ENCODE assay signal across 9 mouse cellular contexts in the genomic region with DNA sequence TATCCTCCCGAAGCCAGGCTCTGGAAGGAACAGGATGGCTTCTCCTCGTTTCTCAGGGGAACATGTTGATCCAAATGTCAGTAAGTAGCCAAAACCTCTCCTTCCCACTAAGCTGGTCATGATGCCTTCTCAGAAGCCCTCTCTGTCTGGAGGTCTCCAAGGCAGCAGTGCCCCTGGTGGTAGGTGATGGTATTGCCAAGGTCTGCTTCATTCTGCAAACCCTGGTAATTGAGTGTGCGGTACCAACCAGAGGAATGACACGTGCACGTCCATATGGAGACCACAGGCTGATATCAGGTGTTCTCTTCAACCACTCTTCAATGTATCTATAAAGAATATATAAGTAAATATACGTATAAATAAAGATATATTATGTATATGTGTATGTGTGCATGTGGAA. TPM values are rescaled to one million over a fixed set of nuclear protein-coding genes. Genes with fewer than 3 reads are reported as not detected.
DNase-seq lines count a peak whose midpoint lies in the region; ATAC-seq lines count a peak whose summit lies in the region.
"Had no signal": no experiment of that assay in that cellular context is flagged by ENCODE, and none has a peak within 500 bp of the region (broad histone marks: within the 10 kb centered on the region; RNA-seq: fewer than 3 reads in every experiment).

No protein-coding gene starts in this region.

- H3K4me1 ChIP-seq in hindbrain, embryonic 11.5 days (replicated peaks; ENCODE audit: control insufficient read depth, insufficient read depth, low read length) = no peaks in the 10 kb centered on the region
- peaks cover 3% of the 10 kb centered on the region; the same call in 1 of the 2 replicates for H3K4me1 ChIP-seq in hindbrain, embryonic 12.5 days
- H3K4me1 ChIP-seq: embryonic facial prominence, embryonic 15.5 days had no signal

- no peaks in the 10 kb centered on the region for H3K27me3 ChIP-seq in hindbrain, embryonic 11.5 days (ENCODE audit: control insufficient read depth, insufficient read depth, low read length)
- H3K27me3 ChIP-seq in hindbrain, embryonic 12.5 days = peaks cover 2% of the 10 kb centered on the region
- H3K27me3 ChIP-seq: embryonic facial prominence, embryonic 15.5 days had no signal

- peak; percentile 82 for DNase-seq in hindbrain, embryonic 11.5 days (ENCODE audit: low spot score)
- DNase-seq in ES-CJ7 (ENCODE audit: low read depth, low spot score) = peak; percentile 79
- DNase-seq in cerebellum, adult 11 months = peak; percentile 39
- DNase-seq in frontal cortex, postnatal 36 days (ENCODE audit: low spot score in 2 of 2) = peak; percentile 41 to 49
- peak; percentile 63 to 69 for DNase-seq in layer of hippocampus, postnatal 10 days (ENCODE audit: low spot score in 2 of 2)
- DNase-seq in mesoderm, embryonic 11.5 days (ENCODE audit: low read depth, low spot score) = peak; percentile 72
- DNase-seq in telencephalon, adult 2 months (ENCODE audit: low read depth, low spot score) = peak; percentile 12

- ATAC-seq in hindbrain, embryonic 11.5 days (ENCODE audit: low FRiP score) = no peak
- no peak for ATAC-seq in hindbrain, embryonic 12.5 days (ENCODE audit: low FRiP score)

- no peaks in the 10 kb centered on the region for H3K36me3 ChIP-seq in hindbrain, embryonic 11.5 days (ENCODE audit: control insufficient read depth, insufficient read depth, low read length)
- no peaks in the 10 kb centered on the region for H3K36me3 ChIP-seq in hindbrain, embryonic 12.5 days
- H3K36me3 ChIP-seq: embryonic facial prominence, embryonic 15.5 days had no signal

- no peak overlapping the region for H3K4me2 ChIP-seq in hindbrain, embryonic 11.5 days (replicated peaks; ENCODE audit: low read depth, low read length)
- no peak overlapping the region for H3K4me2 ChIP-seq in hindbrain, embryonic 12.5 days (replicated peaks)
- H3K4me2 ChIP-seq: embryonic facial prominence, embryonic 15.5 days had no signal

- H3K27ac ChIP-seq in hindbrain, embryonic 11.5 days (ENCODE audit: low read depth, low read length) = no peak overlapping the region
- H3K27ac ChIP-seq in hindbrain, embryonic 12.5 days = no peak overlapping the region
- H3K27ac ChIP-seq: embryonic facial prominence, embryonic 15.5 days had no signal

- WGBS in hindbrain, embryonic 11.5 days = 42% methylated on average over 6 of the region's 6 CpGs
- WGBS in hindbrain, embryonic 12.5 days = 35% methylated on average over 6 of the region's 6 CpGs

- no peak overlapping the region for H3K9ac ChIP-seq in hindbrain, embryonic 11.5 days (ENCODE audit: low read depth, low read length)
- H3K9ac ChIP-seq in hindbrain, embryonic 12.5 days = no peak overlapping the region
- H3K9ac ChIP-seq: embryonic facial prominence, embryonic 15.5 days had no signal

- no peaks in the 10 kb centered on the region for H3K9me3 ChIP-seq in hindbrain, embryonic 11.5 days (ENCODE audit: control insufficient read depth, low read length)
- H3K9me3 ChIP-seq in hindbrain, embryonic 12.5 days (replicated peaks) = no peaks in the 10 kb centered on the region
- H3K9me3 ChIP-seq: embryonic facial prominence, embryonic 15.5 days had no signal

- no peak overlapping the region for H3K4me3 ChIP-seq in hindbrain, embryonic 11.5 days (ENCODE audit: low read depth, low read length)
- no peak overlapping the region for H3K4me3 ChIP-seq in hindbrain, embryonic 12.5 days
- H3K4me3 ChIP-seq: embryonic facial prominence, embryonic 15.5 days had no signal

RNA-seq across cellular contexts. Expression of a gene that starts 11.5 kb away (rescaled TPM):
- 21.1 and 24.2 TPM in 2 replicates for polyA plus RNA-seq in hindbrain, embryonic 11.5 days (2014; fragmentation: Nextera tagmentation; extraction: Ambion mirVana)
- 20.3 and 22.6 TPM in 2 replicates for polyA plus RNA-seq in hindbrain, embryonic 12.5 days (2016; fragmentation: Nextera tagmentation; extraction: Ambion mirVana)
- total RNA-seq in layer of hippocampus, postnatal 10 days (2021) = 10 to 100 TPM; 35.8 to 38.8 TPM

RNA-seq across cellular contexts. Expression of a gene that starts 34.2 kb away (rescaled TPM):
- polyA plus RNA-seq in hindbrain, embryonic 11.5 days (2014; fragmentation: Nextera tagmentation; extraction: Ambion mirVana) = 0.12 TPM in 1 of 2 replicates, not detected in the other
- not detected in 2 replicates for polyA plus RNA-seq in hindbrain, embryonic 12.5 days (2016; fragmentation: Nextera tagmentation; extraction: Ambion mirVana)
- total RNA-seq in layer of hippocampus, postnatal 10 days (2021) = 10 to 100 TPM; 11.3 to 12.0 TPM
- polyA plus RNA-seq: embryonic facial prominence, embryonic 15.5 days had no signal

RNA-seq across cellular contexts. Expression of a gene that starts 54.1 kb away (rescaled TPM):
- 27.4 and 33.1 TPM in 2 replicates for polyA plus RNA-seq in hindbrain, embryonic 11.5 days (2014; fragmentation: Nextera tagmentation; extraction: Ambion mirVana)
- polyA plus RNA-seq in hindbrain, embryonic 12.5 days (2016; fragmentation: Nextera tagmentation; extraction: Ambion mirVana) = 68.3 and 78.9 TPM in 2 replicates
- 100 to 1,000 TPM; 107 to 117 TPM for total RNA-seq in layer of hippocampus, postnatal 10 days (2021)

Comparison
In these comparisons a context has a peak if more than half of its experiments do, and no peak if none do; other contexts are left out.
1. DNase-seq: peak in every context shown above with its lines; median percentile 82 in hindbrain, embryonic 11.5 days; 79 in ES-CJ7; 72 in mesoderm, embryonic 11.5 days; 66 in layer of hippocampus, postnatal 10 days; 45 in frontal cortex, postnatal 36 days; 39 in cerebellum, adult 11 months; 12 in telencephalon, adult 2 months.